Mouse (Mus musculus): ENCODE results near the gene Foxe3.

Gene Foxe3

GRCm38 (mm10) chr4:114925917-114926312 is at the start of gene Foxe3:
Gene Foxe3, minus strand, starts transcription at chr4:114926013.
- no peak for DNase-seq (ENCODE audit: low spot score)

GRCm38 (mm10) chr4:114973229-114973740 is 47.5 kb upstream of the Foxe3 start:
- DNase-seq (ENCODE audit: low spot score), result no peak

- DNase-seq (ENCODE audit: low spot score), result no peak
Observed at GRCm38 (mm10) chr4:114970736-114971135, 44.9 kb upstream of the Foxe3 start.

- peak; percentile 71 for DNase-seq (ENCODE audit: low spot score)
Observed at GRCm38 (mm10) chr4:114960881-114961280, 35.1 kb upstream of the Foxe3 start.

- no peak for DNase-seq (ENCODE audit: low spot score)
Observed at GRCm38 (mm10) chr4:114959533-114959932, 33.7 kb upstream of the Foxe3 start.

GRCm38 (mm10) chr4:114958786-114959185 is 33.0 kb upstream of the Foxe3 start:
- no peak for DNase-seq (ENCODE audit: low spot score)

- DNase-seq (ENCODE audit: low spot score), result no peak
Observed at GRCm38 (mm10) chr4:114958231-114958630, 32.4 kb upstream of the Foxe3 start.

- DNase-seq (ENCODE audit: low spot score), result no peak
Observed at GRCm38 (mm10) chr4:114957403-114957802, 31.6 kb upstream of the Foxe3 start.

GRCm38 (mm10) chr4:114953172-114953571 is 27.4 kb upstream of the Foxe3 start:
- no peak for DNase-seq (ENCODE audit: low spot score)

- DNase-seq (ENCODE audit: low spot score), result no peak
Observed at GRCm38 (mm10) chr4:114947852-114948481, 22.2 kb upstream of the Foxe3 start.

- peak; percentile 49 for DNase-seq (ENCODE audit: low spot score)
Observed at GRCm38 (mm10) chr4:114947395-114947794, 21.6 kb upstream of the Foxe3 start.

GRCm38 (mm10) chr4:114946416-114946815 is 20.6 kb upstream of the Foxe3 start:
- no peak for DNase-seq (ENCODE audit: low spot score)

- no peak for DNase-seq (ENCODE audit: low spot score)
Observed at GRCm38 (mm10) chr4:114945021-114945420, 19.2 kb upstream of the Foxe3 start.

- no peak for DNase-seq (ENCODE audit: low spot score)
Observed at GRCm38 (mm10) chr4:114942583-114942982, 16.8 kb upstream of the Foxe3 start.

GRCm38 (mm10) chr4:114942112-114942511 is 16.3 kb upstream of the Foxe3 start:
- no peak for DNase-seq (ENCODE audit: low spot score)

GRCm38 (mm10) chr4:114941311-114941710 is 15.5 kb upstream of the Foxe3 start:
- DNase-seq (ENCODE audit: low spot score), result no peak

- no peak for DNase-seq (ENCODE audit: low spot score)
Observed at GRCm38 (mm10) chr4:114938248-114938647, 12.4 kb upstream of the Foxe3 start.

GRCm38 (mm10) chr4:114937459-114938047 is 11.7 kb upstream of the Foxe3 start:
- DNase-seq (ENCODE audit: low spot score), result no peak

GRCm38 (mm10) chr4:114934188-114934587 is 8.4 kb upstream of the Foxe3 start:
- DNase-seq (ENCODE audit: low spot score), result no peak

GRCm38 (mm10) chr4:114932747-114933146 is 6.9 kb upstream of the Foxe3 start:
- no peak for DNase-seq (ENCODE audit: low spot score)

GRCm38 (mm10) chr4:114929155-114929554 is 3.3 kb upstream of the Foxe3 start:
- no peak for DNase-seq (ENCODE audit: low spot score)

- DNase-seq (ENCODE audit: low spot score), result no peak
Observed at GRCm38 (mm10) chr4:114924971-114925916, 569 bp downstream of the Foxe3 start.

GRCm38 (mm10) chr4:114917091-114917490 is 8.7 kb downstream of the Foxe3 start:
- DNase-seq (ENCODE audit: low spot score), result no peak
